Mouse (Mus musculus) stomach, postnatal 0 days (tissue): ENCODE results near the gene Prkcb. TPM values are rescaled to one million over a fixed set of nuclear protein-coding genes. Genes with fewer than 3 reads are reported as not detected.

Source experiments
- ATAC-seq: fragments of 200-750 bp; cut with Nextera tagmentation; 2 replicates; pipeline ENCODE4 v1.8.0; 2017; ENCODE audit not compliant: low FRiP score, low TSS enrichment
- DNase-seq: peaks from one replicate; pipeline ENCODE4 v3.0.0-alpha.2; 2016; ENCODE audit warnings: low spot score
- H3K27ac ChIP-seq: fragments of 300-500 bp; sonication (generic); replicated peaks from 2 replicates; pipeline ENCODE4 v1.5.1; 2014; ENCODE audit warnings: mild to moderate bottlenecking, control low read depth
- H3K27me3 ChIP-seq: fragments of 300-500 bp; sonication (generic); 2 replicates; pipeline ENCODE4 v1.6.1; 2014; ENCODE audit warnings: low read length; ENCODE audit not compliant: control insufficient read depth, insufficient read depth
- H3K36me3 ChIP-seq: fragments of 300-500 bp; sonication (generic); 2 replicates; pipeline ENCODE4 v1.6.1; 2014; ENCODE audit warnings: low read length, mixed read lengths; ENCODE audit not compliant: control insufficient read depth, insufficient read depth
- H3K4me1 ChIP-seq: fragments of 300-500 bp; sonication (generic); replicated peaks from 2 replicates; pipeline ENCODE4 v1.6.1; 2014; ENCODE audit warnings: antibody characterized with exemption; ENCODE audit not compliant: control insufficient read depth, insufficient read depth
- H3K4me2 ChIP-seq: fragments of 300-500 bp; sonication (generic); replicated peaks from 2 replicates; pipeline ENCODE4 v1.6.1; 2014; ENCODE audit warnings: low read depth, mild to moderate bottlenecking, control low read depth, moderate library complexity
- H3K4me3 ChIP-seq: fragments of 300-500 bp; sonication (generic); 2 replicates; pipeline ENCODE4 v1.5.1; 2014; ENCODE audit warnings: low read depth, low read length, control low read depth
- H3K9ac ChIP-seq: fragments of 300-500 bp; sonication (generic); 2 replicates; pipeline ENCODE4 v1.6.1; 2014; ENCODE audit warnings: mild to moderate bottlenecking, low read length, control low read depth, mixed read lengths
- H3K9me3 ChIP-seq: fragments of 300-500 bp; sonication (generic); 2 replicates; pipeline ENCODE4 v1.6.1; 2016; ENCODE audit warnings: low read length; ENCODE audit not compliant: control insufficient read depth
- CTCF ChIP-seq: IDR thresholded peaks from 2 replicates; pipeline ENCODE4 v1.5.1; 2016; ENCODE audit warnings: antibody characterized with exemption, low read depth, mild to moderate bottlenecking, moderate library complexity
- EP300 ChIP-seq: optimal IDR thresholded peaks from 2 replicates; pipeline ENCODE3; 2016; ENCODE audit warnings: antibody characterized with exemption
- WGBS: fragments of 180-500 bp; shearing (Covaris S2); extraction: QIAGEN DNeasy Blood & Tissue Kit; methylation state at CpG from one replicate; pipeline ENCODE4 v1.1.7; 2014; 5-methylcytosine and 5-hydroxymethylcytosine counted together
- polyA plus RNA-seq: library from polyadenylated mRNA; unstranded; fragments of >200 nt; fragmentation: Nextera tagmentation; extraction: Ambion mirVana; gene quantifications from 2 replicates; pipeline ENCODE4 v1.2.1, GENCODE M21; 2015

Prkcb gene
- polyA plus RNA-seq, 1 experiment from 2014 or later: 7.9 TPM

- DNase-seq: no peak
- no peaks in the 10 kb centered on the region for H3K36me3 ChIP-seq
- no peaks in the 10 kb centered on the region for H3K27me3 ChIP-seq
- no peak overlapping the region for H3K27ac ChIP-seq
- no peak overlapping the region for H3K4me3 ChIP-seq
- no peaks in the 10 kb centered on the region for H3K9me3 ChIP-seq
- no peak overlapping the region for H3K9ac ChIP-seq
- no peak overlapping the region for H3K4me2 ChIP-seq
- TF ChIP-seq CTCF (no peak), EP300 (no peak)
- no peak for ATAC-seq
- H3K4me1 ChIP-seq: no peaks in the 10 kb centered on the region
- WGBS: 80% methylated on average over 4 of the region's 4 CpGs
These were observed 30.0 kb upstream of the Prkcb start for GRCm38 (mm10) chr7:122258521-122258920.

GRCm38 (mm10) chr7:122260055-122260602 lies 28.4 kb upstream of the Prkcb start:
- H3K4me3 ChIP-seq: no peak overlapping the region
- H3K27me3 ChIP-seq: no peaks in the 10 kb centered on the region
- H3K36me3 ChIP-seq: no peaks in the 10 kb centered on the region
- no peak overlapping the region for H3K27ac ChIP-seq
- H3K9me3 ChIP-seq: no peaks in the 10 kb centered on the region
- DNase-seq (no peak), ATAC-seq (no peak)
- H3K4me2 ChIP-seq: no peak overlapping the region
- H3K9ac ChIP-seq: no peak overlapping the region
- WGBS: 73% methylated on average over 5 of the region's 5 CpGs
- H3K4me1 ChIP-seq: no peaks in the 10 kb centered on the region
- TF ChIP-seq EP300 (no peak), CTCF (no peak)

- Histone ChIP-seq H3K4me1 (no peaks in the 10 kb centered on the region), H3K36me3 (no peaks in the 10 kb centered on the region), H3K27ac (no peak overlapping the region), H3K9me3 (no peaks in the 10 kb centered on the region), H3K4me3 (no peak overlapping the region), H3K4me2 (no peak overlapping the region), H3K27me3 (no peaks in the 10 kb centered on the region), H3K9ac (no peak overlapping the region)
- 38% methylated on average over 4 of the region's 4 CpGs for WGBS
- DNase-seq (no peak), ATAC-seq (no peak)
- TF ChIP-seq CTCF: no peak
- TF ChIP-seq EP300: no peak
These were observed 19.5 kb upstream of the Prkcb start for GRCm38 (mm10) chr7:122268983-122269486.

GRCm38 (mm10) chr7:122272334-122272733 lies 16.2 kb upstream of the Prkcb start:
- no peaks in the 10 kb centered on the region for H3K9me3 ChIP-seq
- H3K36me3 ChIP-seq: no peaks in the 10 kb centered on the region
- ATAC-seq (no peak), DNase-seq (no peak)
- no peaks in the 10 kb centered on the region for H3K27me3 ChIP-seq
- no peaks in the 10 kb centered on the region for H3K4me1 ChIP-seq
- no peak overlapping the region for H3K9ac ChIP-seq
- H3K4me3 ChIP-seq: no peak overlapping the region
- TF ChIP-seq CTCF: no peak
- no peak for TF ChIP-seq EP300
- WGBS: 82% methylated on average over 2 of the region's 2 CpGs
- H3K4me2 ChIP-seq: no peak overlapping the region
- H3K27ac ChIP-seq: no peak overlapping the region

GRCm38 (mm10) chr7:122279580-122279979 lies 9.0 kb upstream of the Prkcb start:
- H3K4me2 ChIP-seq: no peak overlapping the region
- 79% methylated on average over 9 of the region's 9 CpGs for WGBS
- no peak overlapping the region for H3K27ac ChIP-seq
- no peaks in the 10 kb centered on the region for H3K36me3 ChIP-seq
- DNase-seq (no peak), ATAC-seq (no peak)
- H3K27me3 ChIP-seq: no peaks in the 10 kb centered on the region
- H3K4me1 ChIP-seq: no peaks in the 10 kb centered on the region
- H3K4me3 ChIP-seq: no peak overlapping the region
- TF ChIP-seq EP300: no peak
- no peak for TF ChIP-seq CTCF
- no peaks in the 10 kb centered on the region for H3K9me3 ChIP-seq
- no peak overlapping the region for H3K9ac ChIP-seq

GRCm38 (mm10) chr7:122280334-122280733 lies 8.2 kb upstream of the Prkcb start:
- Histone ChIP-seq H3K4me3 (no peak overlapping the region), H3K27ac (no peak overlapping the region), H3K36me3 (no peaks in the 10 kb centered on the region), H3K4me2 (no peak overlapping the region), H3K4me1 (no peaks in the 10 kb centered on the region), H3K9me3 (no peaks in the 10 kb centered on the region), H3K27me3 (no peaks in the 10 kb centered on the region), H3K9ac (no peak overlapping the region)
- DNase-seq (no peak), ATAC-seq (no peak)
- TF ChIP-seq CTCF (no peak), EP300 (no peak)
- 56% methylated on average over 2 of the region's 2 CpGs for WGBS
